Mouse (Mus musculus): ENCODE results near the gene Sh3bp5.

GRCm38 (mm10) chr14:31456064-31456721, 20.3 kb upstream of the Sh3bp5 start:
- TF ChIP-seq CTCF (IDR thresholded peaks at IDR 0.05; ENCODE audit: low read depth) = no peak
- TF ChIP-seq EP300 (IDR thresholded peaks at IDR 0.05; ENCODE audit: low read depth) = no peak

Data from liver, postnatal 0 days (tissue).